Mouse (Mus musculus): ENCODE data around the gene Prkar1b. TPM values are rescaled to one million over a fixed set of nuclear protein-coding genes. Genes with fewer than 3 reads are reported as not detected.

Gene Prkar1b
- polyA plus RNA-seq, 1 experiment: 5.4 TPM

- H3K27ac ChIP-seq (ENCODE audit: control insufficient read depth, insufficient read depth, low read depth, low read length): no peak overlapping the region
- no peaks in the 10 kb centered on the region for H3K27me3 ChIP-seq (ENCODE audit: control insufficient read depth, insufficient read depth, low read length)
- H3K4me3 ChIP-seq (ENCODE audit: control insufficient read depth, low read depth, low read length): no peak overlapping the region
- TF ChIP-seq POLR2A (IDR thresholded peaks at IDR 0.05; ENCODE audit: control insufficient read depth, low read depth, low read length) (no peak), CTCF (IDR thresholded peaks at IDR 0.05; ENCODE audit: control insufficient read depth, insufficient read depth, insufficient replicate concordance, low read depth, low read length) (no peak)
- no peaks in the 10 kb centered on the region for H3K36me3 ChIP-seq (ENCODE audit: control insufficient read depth, insufficient read depth, low read length)
- peaks cover 8% of the 10 kb centered on the region for H3K4me1 ChIP-seq (ENCODE audit: control insufficient read depth, insufficient read depth, low read length)
These were observed 13.5 kb downstream of the Prkar1b start for GRCm38 (mm10) chr5:139136341-139136740.

DNA sequence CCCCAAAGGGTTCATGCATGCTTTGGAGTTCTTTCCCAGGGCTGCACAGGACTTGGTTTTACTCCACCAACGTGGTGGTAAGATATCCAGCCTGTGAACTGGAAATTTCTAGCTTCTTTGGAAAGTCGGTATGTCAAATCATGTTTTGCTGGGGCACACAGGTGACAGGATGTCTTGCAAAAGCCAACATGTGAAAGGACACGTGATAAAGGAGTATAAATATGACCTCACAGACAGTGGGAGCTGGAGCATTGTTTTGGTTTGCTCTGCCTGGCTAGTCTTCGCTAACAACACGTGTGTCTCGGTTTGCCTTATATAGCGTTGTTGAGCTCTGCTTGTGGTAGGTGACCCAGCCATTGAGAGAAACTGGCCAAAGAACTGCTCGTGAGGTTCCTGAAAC lies 15.3 kb downstream of the Prkar1b start:
- H3K36me3 ChIP-seq (ENCODE audit: control insufficient read depth, insufficient read depth, low read length): no peaks in the 10 kb centered on the region
- H3K27ac ChIP-seq (ENCODE audit: control insufficient read depth, insufficient read depth, low read depth, low read length): no peak overlapping the region
- H3K4me3 ChIP-seq (ENCODE audit: control insufficient read depth, low read depth, low read length): no peak overlapping the region
- no peak for TF ChIP-seq POLR2A (IDR thresholded peaks at IDR 0.05; ENCODE audit: control insufficient read depth, low read depth, low read length)
- TF ChIP-seq CTCF (IDR thresholded peaks at IDR 0.05; ENCODE audit: control insufficient read depth, insufficient read depth, insufficient replicate concordance, low read depth, low read length): no peak
- peaks cover 13% of the 10 kb centered on the region for H3K4me1 ChIP-seq (ENCODE audit: control insufficient read depth, insufficient read depth, low read length)
- no peaks in the 10 kb centered on the region for H3K27me3 ChIP-seq (ENCODE audit: control insufficient read depth, insufficient read depth, low read length)

GRCm38 (mm10) chr5:139130351-139130750 lies 19.4 kb downstream of the Prkar1b start:
- Histone ChIP-seq H3K27ac (ENCODE audit: control insufficient read depth, insufficient read depth, low read depth, low read length) (no peak overlapping the region), H3K36me3 (ENCODE audit: control insufficient read depth, insufficient read depth, low read length) (no peaks in the 10 kb centered on the region), H3K4me1 (ENCODE audit: control insufficient read depth, insufficient read depth, low read length) (peaks cover 15% of the 10 kb centered on the region), H3K27me3 (ENCODE audit: control insufficient read depth, insufficient read depth, low read length) (no peaks in the 10 kb centered on the region), H3K4me3 (ENCODE audit: control insufficient read depth, low read depth, low read length) (no peak overlapping the region)
- TF ChIP-seq POLR2A (IDR thresholded peaks at IDR 0.05; ENCODE audit: control insufficient read depth, low read depth, low read length) (no peak), CTCF (IDR thresholded peaks at IDR 0.05; ENCODE audit: control insufficient read depth, insufficient read depth, insufficient replicate concordance, low read depth, low read length) (no peak)

DNA sequence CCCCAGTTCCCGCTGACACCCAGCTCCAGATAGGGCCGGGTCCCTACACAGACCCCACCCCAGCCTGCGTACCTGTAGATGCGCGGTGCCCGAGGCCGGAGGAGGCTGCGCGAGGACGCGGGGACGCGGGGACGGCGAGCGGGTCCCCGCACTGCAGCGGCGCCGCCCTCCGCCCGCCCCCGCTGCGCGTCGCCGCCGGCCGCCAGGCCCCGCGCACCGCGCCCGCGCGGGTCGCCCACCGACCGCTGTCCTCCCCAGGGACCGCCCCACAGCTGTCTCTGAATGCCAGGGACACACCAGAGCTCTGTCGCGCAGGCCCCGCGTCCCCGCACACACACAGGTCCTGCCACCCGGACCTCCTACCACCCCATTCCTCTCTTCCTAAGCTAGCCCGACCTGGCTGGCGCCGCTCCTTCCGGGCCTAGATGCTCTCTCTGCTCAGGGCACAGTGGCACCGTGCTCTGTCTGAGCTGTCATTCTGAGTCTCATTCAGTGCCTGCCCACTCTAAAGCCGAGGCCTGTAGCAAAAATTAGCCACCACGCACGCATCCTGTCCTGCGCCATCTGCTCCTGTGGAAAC lies 20.1 kb downstream of the Prkar1b start:
- H3K4me1 ChIP-seq (ENCODE audit: control insufficient read depth, insufficient read depth, low read length): peaks cover 15% of the 10 kb centered on the region
- H3K36me3 ChIP-seq (ENCODE audit: control insufficient read depth, insufficient read depth, low read length): no peaks in the 10 kb centered on the region
- no peak for TF ChIP-seq CTCF (IDR thresholded peaks at IDR 0.05; ENCODE audit: control insufficient read depth, insufficient read depth, insufficient replicate concordance, low read depth, low read length)
- no peak for TF ChIP-seq POLR2A (IDR thresholded peaks at IDR 0.05; ENCODE audit: control insufficient read depth, low read depth, low read length)
- H3K27ac ChIP-seq (ENCODE audit: control insufficient read depth, insufficient read depth, low read depth, low read length): no peak overlapping the region
- no peaks in the 10 kb centered on the region for H3K27me3 ChIP-seq (ENCODE audit: control insufficient read depth, insufficient read depth, low read length)
- H3K4me3 ChIP-seq (ENCODE audit: control insufficient read depth, low read depth, low read length): peak overlapping the region; percentile 44

- H3K27ac ChIP-seq (ENCODE audit: control insufficient read depth, insufficient read depth, low read depth, low read length): no peak overlapping the region
- TF ChIP-seq POLR2A (IDR thresholded peaks at IDR 0.05; ENCODE audit: control insufficient read depth, low read depth, low read length): no peak
- no peak for TF ChIP-seq CTCF (IDR thresholded peaks at IDR 0.05; ENCODE audit: control insufficient read depth, insufficient read depth, insufficient replicate concordance, low read depth, low read length)
- H3K36me3 ChIP-seq (ENCODE audit: control insufficient read depth, insufficient read depth, low read length): no peaks in the 10 kb centered on the region
- H3K27me3 ChIP-seq (ENCODE audit: control insufficient read depth, insufficient read depth, low read length): no peaks in the 10 kb centered on the region
- peaks cover 15% of the 10 kb centered on the region for H3K4me1 ChIP-seq (ENCODE audit: control insufficient read depth, insufficient read depth, low read length)
- H3K4me3 ChIP-seq (ENCODE audit: control insufficient read depth, low read depth, low read length): no peak overlapping the region
These were observed 20.7 kb downstream of the Prkar1b start for GRCm38 (mm10) chr5:139129078-139129477.

DNA sequence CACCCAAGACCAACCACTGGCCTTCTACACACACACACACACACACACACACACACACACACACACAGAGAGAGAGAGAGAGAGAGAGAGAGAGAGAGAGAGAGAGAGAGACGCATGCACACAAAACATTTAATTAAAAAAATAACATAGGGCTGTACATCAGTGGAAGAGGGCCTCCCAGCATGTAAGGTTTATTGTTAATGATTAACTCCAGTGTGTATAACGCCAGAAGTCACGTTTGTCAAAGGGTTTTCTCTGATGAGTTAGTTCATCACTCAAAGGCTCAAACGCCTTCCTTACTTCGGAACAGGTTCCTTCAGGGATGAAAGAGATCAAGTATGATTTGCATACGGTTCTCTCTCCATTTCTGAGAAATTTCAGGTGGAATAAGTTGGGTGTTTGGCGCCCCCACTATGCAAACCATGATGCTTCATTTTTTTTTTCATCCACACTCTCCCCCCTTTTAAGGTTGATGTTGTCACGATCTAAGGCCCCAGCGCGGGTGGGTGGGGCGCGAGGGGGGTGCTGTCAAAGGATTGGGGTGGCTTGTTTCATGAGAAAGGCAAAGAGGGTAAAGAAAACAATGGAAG lies 21.2 kb downstream of the Prkar1b start:
- no peak for TF ChIP-seq CTCF (IDR thresholded peaks at IDR 0.05; ENCODE audit: control insufficient read depth, insufficient read depth, insufficient replicate concordance, low read depth, low read length)
- H3K36me3 ChIP-seq (ENCODE audit: control insufficient read depth, insufficient read depth, low read length): no peaks in the 10 kb centered on the region
- no peaks in the 10 kb centered on the region for H3K27me3 ChIP-seq (ENCODE audit: control insufficient read depth, insufficient read depth, low read length)
- H3K4me1 ChIP-seq (ENCODE audit: control insufficient read depth, insufficient read depth, low read length): peaks cover 15% of the 10 kb centered on the region
- no peak overlapping the region for H3K27ac ChIP-seq (ENCODE audit: control insufficient read depth, insufficient read depth, low read depth, low read length)
- no peak overlapping the region for H3K4me3 ChIP-seq (ENCODE audit: control insufficient read depth, low read depth, low read length)

- Histone ChIP-seq H3K27ac (ENCODE audit: control insufficient read depth, insufficient read depth, low read depth, low read length) (no peak overlapping the region), H3K27me3 (ENCODE audit: control insufficient read depth, insufficient read depth, low read length) (no peaks in the 10 kb centered on the region), H3K36me3 (ENCODE audit: control insufficient read depth, insufficient read depth, low read length) (no peaks in the 10 kb centered on the region), H3K4me1 (ENCODE audit: control insufficient read depth, insufficient read depth, low read length) (peaks cover 7% of the 10 kb centered on the region), H3K4me3 (ENCODE audit: control insufficient read depth, low read depth, low read length) (no peak overlapping the region)
- no peak for TF ChIP-seq CTCF (IDR thresholded peaks at IDR 0.05; ENCODE audit: control insufficient read depth, insufficient read depth, insufficient replicate concordance, low read depth, low read length)
- no peak for TF ChIP-seq POLR2A (IDR thresholded peaks at IDR 0.05; ENCODE audit: control insufficient read depth, low read depth, low read length)
These were observed 24.1 kb downstream of the Prkar1b start for GRCm38 (mm10) chr5:139125717-139126116.

Data from testis, adult 2 months (tissue).